Mouse (Mus musculus): ENCODE results near the gene Ncstn.

Ncstn gene

DNA sequence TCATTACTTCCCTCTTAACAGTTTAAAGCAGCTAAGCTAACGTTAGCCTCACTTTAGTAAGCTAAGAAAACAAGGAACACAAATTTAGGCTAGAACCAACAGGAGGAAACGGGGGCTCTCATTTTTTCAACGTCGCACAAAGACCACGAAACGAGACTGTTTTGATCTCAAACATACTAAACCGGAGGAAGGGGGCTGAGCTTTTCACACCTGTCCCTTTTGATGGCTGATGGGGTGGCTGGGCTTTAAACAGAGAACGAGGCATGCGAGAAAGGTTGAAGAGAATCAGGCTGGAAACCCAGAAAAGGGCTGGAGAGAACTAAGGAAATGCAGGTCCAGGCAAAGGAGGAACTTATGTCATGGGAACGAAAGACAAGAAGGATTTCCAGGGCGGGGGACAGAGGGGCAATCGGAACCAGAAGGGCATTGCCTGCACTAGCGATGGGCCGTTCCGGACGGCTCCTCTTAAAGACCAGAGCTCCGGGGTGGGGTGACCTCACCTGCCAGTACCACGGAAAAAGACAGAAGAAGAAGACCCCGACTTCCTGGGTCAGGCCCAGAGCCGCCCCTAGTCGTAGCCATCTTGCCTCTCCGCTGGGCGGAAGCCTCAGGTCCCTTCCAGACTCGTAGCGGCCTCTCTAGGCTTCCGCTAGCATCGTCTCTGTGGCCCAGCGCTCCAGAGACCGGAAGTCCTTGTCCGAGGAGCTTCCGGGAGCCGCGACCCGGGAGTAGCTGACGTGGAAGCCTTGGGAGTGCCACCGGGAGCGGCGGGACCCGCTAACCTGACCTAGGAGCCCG is at the start of gene Ncstn, which contains the start of gene Copa:
Gene Ncstn, minus strand, starts transcription at position 695 of the 798 bp plus-strand sequence.
Gene Copa, plus strand, starts transcription at position 429 of the 798 bp plus-strand sequence.
- H3K36me3 ChIP-seq (ENCODE audit: control insufficient read depth, insufficient read depth, low read length, poor library complexity, severe bottlenecking), result peaks cover 10% of the 10 kb centered on the region
- no peaks in the 10 kb centered on the region for H3K27me3 ChIP-seq (ENCODE audit: control insufficient read depth, insufficient read depth, low read length, poor library complexity, severe bottlenecking)
- DNase-seq (ENCODE audit: low read depth, low spot score), result peak; percentile 92

DNA sequence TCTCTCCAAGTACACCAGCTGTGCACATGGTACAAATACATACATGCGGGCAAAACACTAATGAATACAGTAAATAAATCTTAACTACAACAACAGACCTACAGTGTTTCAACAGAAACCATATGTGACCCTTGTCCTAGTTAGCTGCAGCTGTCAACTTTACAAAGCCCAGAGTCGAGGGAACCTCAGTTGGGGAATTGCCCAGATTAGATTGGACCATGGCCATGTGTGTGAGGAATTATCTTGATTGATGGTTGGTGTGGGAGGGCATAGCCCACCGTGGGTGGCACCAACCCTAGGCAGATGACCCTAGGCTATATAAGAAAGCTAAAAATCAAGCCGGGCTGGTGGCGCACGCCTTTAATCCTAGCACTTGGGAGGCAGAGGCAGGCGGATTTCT is 49.7 kb upstream of the Ncstn start:
- no peaks in the 10 kb centered on the region for H3K27me3 ChIP-seq (ENCODE audit: control insufficient read depth, insufficient read depth, low read length, poor library complexity, severe bottlenecking)
- peaks cover 10% of the 10 kb centered on the region for H3K36me3 ChIP-seq (ENCODE audit: control insufficient read depth, insufficient read depth, low read length, poor library complexity, severe bottlenecking)
- DNase-seq (ENCODE audit: low read depth, low spot score), result no peak

DNA sequence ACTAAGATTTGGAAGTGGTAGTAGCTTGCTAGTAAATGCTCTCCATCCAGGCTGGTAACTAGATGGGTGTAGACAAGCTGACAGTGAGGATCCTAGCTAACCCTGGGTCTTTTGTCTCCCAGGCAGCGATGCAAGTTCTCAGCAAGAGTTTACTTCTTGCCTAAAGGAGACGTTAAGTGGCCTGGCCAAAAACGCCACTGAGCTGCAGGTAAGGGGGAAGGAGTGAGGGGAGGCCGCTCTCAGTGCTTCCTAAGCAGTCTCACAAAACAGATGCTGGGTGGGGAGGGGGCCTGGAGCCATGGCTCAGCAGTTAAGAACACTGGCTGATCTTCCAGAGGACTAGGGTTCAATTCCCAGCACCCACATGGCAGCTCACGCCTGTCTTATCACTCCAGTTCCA is 47.2 kb upstream of the Ncstn start:
- no peak for DNase-seq (ENCODE audit: low read depth, low spot score)
- Histone ChIP-seq H3K36me3 (ENCODE audit: control insufficient read depth, insufficient read depth, low read length, poor library complexity, severe bottlenecking) (peaks cover 10% of the 10 kb centered on the region), H3K27me3 (ENCODE audit: control insufficient read depth, insufficient read depth, low read length, poor library complexity, severe bottlenecking) (no peaks in the 10 kb centered on the region)

DNA sequence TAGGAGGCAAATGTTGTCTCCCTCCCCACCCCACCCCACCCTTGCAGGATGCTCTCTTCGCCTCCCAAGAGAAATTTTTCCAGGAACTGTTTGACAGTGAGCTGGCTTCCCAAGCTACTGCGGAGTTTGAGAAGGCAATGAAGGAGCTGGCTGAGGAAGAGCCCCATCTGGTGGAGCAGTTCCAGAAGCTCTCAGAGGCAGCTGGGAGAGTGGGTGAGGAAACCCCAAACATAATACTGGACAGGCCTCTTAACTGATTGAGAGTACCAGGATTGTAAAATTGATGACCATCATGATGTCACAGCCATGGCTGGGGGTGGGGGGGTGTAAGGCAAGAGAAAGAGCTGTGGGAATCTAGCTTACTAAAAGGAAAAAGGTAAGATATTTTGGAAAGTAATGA is 46.5 kb upstream of the Ncstn start:
- DNase-seq (ENCODE audit: low read depth, low spot score), result no peak
- H3K27me3 ChIP-seq (ENCODE audit: control insufficient read depth, insufficient read depth, low read length, poor library complexity, severe bottlenecking), result no peaks in the 10 kb centered on the region
- H3K36me3 ChIP-seq (ENCODE audit: control insufficient read depth, insufficient read depth, low read length, poor library complexity, severe bottlenecking), result peaks cover 8% of the 10 kb centered on the region

DNA sequence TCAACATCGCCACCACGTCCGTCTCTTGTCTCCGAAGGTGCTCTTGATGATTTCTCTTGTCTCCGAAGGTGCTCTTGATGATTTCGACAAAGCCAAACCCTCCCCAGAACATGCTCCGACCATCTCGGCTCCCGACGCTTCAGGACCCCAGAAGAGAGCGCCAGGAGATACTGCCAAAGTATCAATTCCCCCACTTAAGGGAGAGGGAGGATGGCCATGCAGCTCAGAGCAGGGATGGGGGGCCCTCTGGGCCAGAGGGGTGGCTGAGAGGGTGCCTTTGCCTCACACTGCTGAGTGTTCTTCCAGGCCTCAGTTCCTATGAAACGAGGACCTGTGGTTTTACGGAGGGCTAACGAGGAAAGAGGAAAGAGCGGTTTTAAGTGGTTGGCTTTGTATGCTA is 46.0 kb upstream of the Ncstn start:
- no peak for DNase-seq (ENCODE audit: low read depth, low spot score)
- no peaks in the 10 kb centered on the region for H3K27me3 ChIP-seq (ENCODE audit: control insufficient read depth, insufficient read depth, low read length, poor library complexity, severe bottlenecking)
- peaks cover 8% of the 10 kb centered on the region for H3K36me3 ChIP-seq (ENCODE audit: control insufficient read depth, insufficient read depth, low read length, poor library complexity, severe bottlenecking)

DNA sequence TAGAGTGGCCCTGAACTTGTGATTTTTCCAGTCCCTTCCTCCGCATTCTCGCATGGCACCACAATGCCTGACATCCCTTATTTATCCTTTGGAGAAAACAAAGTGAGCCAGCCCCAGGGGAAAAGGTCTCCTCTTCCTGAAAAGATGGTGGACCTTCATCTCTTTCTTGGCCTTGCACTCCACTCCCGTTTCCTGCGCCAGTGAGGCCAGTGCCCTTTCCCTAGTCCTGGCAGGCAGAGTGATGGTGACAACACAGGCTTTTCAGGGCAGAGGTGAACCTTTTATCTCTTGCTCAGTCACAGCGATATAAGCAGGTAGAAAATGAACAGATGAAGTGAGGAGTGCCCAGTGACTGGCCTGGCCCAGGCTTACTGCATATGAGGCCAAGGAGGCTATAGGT is 44.9 kb upstream of the Ncstn start:
- no peak for DNase-seq (ENCODE audit: low read depth, low spot score)
- 0 out of 2 replicates have a peak, but pooled peaks cover 2% of the 10 kb centered on the region for H3K36me3 ChIP-seq (ENCODE audit: control insufficient read depth, insufficient read depth, low read length, poor library complexity, severe bottlenecking)

DNA sequence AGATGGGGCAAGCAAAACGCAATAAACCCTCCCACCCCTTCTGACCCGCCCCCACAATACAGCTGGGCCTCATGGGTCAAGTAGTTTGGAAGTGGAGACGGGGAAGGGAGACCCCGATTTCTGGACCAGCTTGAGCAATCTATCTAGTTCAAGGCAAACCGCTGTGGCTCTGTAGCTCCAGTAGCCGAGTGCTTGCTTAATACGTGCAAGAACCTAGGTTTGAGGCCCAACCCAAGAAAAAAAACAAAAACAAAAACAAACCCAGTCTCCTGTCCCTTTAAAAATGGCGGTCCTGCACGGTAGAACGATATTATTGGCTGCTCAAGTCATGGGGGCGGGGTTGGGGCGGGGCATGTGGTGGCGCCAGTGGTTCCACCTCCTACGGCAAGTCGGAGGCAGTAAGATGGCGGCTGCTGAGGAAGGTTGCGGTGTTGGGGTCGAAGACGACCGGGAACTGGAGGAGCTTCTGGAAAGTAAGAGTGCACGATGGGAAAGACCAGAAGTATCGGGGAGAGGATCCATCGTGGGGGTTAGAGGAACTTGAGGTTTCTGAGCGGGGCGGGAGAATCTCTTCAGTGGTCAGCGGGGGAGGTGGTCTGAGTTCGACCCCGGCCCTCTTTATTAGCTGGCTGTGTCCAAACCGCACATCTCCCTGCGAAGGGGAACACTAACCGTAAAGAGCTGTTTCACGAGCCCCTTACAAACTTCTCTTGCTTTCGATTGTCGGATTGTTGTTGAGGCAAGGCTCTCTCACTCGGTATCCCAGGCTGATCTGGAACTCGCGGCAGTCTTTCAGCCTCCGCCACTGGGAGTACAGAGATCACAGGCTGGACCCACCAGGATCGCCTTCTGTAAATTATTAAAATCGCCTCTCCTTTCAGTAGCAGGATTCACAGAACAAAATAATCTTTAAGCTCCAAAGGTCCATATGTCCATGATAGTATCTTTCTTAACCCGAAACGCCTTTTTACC is 44.1 kb upstream of the Ncstn start, which contains the start of gene Pex19:
Gene Pex19, plus strand, starts transcription at position 380 of the 972 bp plus-strand sequence.
- Histone ChIP-seq H3K27me3 (ENCODE audit: control insufficient read depth, insufficient read depth, low read length, poor library complexity, severe bottlenecking) (no peaks in the 10 kb centered on the region), H3K36me3 (ENCODE audit: control insufficient read depth, insufficient read depth, low read length, poor library complexity, severe bottlenecking) (no peaks in the 10 kb centered on the region)
- peak; percentile 93 for DNase-seq (ENCODE audit: low read depth, low spot score)

More for the DNA sequence above, 44.9 kb upstream of the Ncstn start:
- H3K27me3 ChIP-seq (ENCODE audit: control insufficient read depth, insufficient read depth, low read length, poor library complexity, severe bottlenecking), result no peaks in the 10 kb centered on the region

DNA sequence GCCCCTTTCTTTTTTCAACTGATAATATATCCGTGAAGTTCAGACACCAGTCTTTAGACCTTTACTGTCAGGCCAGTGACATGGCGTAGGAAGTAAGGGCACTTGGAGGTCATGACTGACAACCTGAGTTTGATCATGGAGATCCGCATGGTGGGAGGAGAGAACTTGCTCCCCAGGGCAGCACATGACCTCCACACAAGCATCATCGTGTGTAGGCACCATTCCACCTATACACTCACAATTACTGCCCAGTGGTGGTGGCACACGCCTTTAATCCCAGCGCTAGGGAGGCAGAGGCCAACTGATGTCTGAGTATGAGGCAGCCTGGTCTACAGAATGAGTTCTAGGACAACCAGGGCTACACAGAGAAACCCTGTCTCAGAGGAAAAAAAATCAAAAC is 42.0 kb upstream of the Ncstn start:
- no peak for DNase-seq (ENCODE audit: low read depth, low spot score)
- no peaks in the 10 kb centered on the region for H3K27me3 ChIP-seq (ENCODE audit: control insufficient read depth, insufficient read depth, low read length, poor library complexity, severe bottlenecking)
- peaks cover 2% of the 10 kb centered on the region for H3K36me3 ChIP-seq (ENCODE audit: control insufficient read depth, insufficient read depth, low read length, poor library complexity, severe bottlenecking)

DNA sequence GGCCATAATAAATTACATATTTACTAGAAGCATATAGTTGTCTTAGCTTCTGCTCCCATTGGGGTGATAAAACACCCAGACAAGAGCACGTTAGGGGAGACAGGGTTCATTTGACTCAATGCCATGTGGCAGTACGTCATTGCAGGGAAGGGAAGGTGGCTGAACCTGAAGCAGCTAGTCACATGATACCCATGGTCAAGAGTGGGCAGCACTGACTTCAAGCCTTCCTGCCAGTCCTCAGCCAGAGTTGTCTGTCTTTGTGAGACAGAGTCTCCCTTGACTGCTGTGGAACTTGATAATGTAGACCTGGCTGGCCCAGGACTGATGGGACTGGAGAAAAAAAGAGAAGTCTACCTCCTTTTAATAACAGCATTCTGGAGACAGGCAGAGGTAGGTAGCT is 40.1 kb upstream of the Ncstn start:
- Histone ChIP-seq H3K27me3 (ENCODE audit: control insufficient read depth, insufficient read depth, low read length, poor library complexity, severe bottlenecking) (no peaks in the 10 kb centered on the region), H3K36me3 (ENCODE audit: control insufficient read depth, insufficient read depth, low read length, poor library complexity, severe bottlenecking) (peaks cover 6% of the 10 kb centered on the region)
- no peak for DNase-seq (ENCODE audit: low read depth, low spot score)

DNA sequence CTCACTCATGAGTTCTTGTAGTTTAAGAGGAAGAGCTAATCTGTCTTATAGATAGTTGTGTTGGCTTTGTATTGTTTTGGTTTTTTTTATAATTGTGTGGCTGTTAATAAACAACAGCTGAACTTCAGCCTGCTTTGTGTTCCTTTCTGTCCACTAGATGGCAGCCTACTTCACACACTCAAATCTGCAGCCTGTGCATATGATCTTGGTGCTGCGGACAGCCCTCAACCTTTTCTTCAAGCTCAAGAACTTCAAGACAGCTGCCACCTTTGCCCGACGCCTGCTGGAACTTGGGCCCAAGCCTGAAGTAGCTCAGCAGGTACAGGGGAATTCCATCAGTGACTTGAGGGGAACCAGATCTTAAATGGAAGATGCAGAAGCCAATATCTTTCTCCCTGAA is 37.1 kb upstream of the Ncstn start:
- peak; percentile 78 for DNase-seq (ENCODE audit: low read depth, low spot score)
- H3K36me3 ChIP-seq (ENCODE audit: control insufficient read depth, insufficient read depth, low read length, poor library complexity, severe bottlenecking), result peaks cover 16% of the 10 kb centered on the region
- H3K27me3 ChIP-seq (ENCODE audit: control insufficient read depth, insufficient read depth, low read length, poor library complexity, severe bottlenecking), result no peaks in the 10 kb centered on the region

DNA sequence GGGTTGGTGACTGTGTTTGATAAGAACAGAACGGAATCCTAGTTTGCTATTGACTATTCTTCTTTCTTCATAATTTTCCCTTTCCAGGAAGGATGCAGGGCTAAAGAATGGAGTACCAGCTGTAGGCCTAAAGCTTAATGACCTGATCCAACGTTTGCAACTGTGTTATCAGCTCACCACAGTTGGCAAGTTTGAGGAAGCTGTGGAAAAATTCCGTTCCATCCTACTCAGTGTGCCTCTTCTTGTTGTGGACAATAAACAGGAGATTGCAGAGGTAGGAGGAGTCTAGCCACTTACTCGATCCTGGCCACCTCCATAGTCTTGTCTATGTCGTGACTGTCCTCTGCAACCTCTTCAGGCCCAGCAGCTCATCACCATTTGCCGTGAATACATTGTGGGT is 36.5 kb upstream of the Ncstn start:
- Histone ChIP-seq H3K36me3 (ENCODE audit: control insufficient read depth, insufficient read depth, low read length, poor library complexity, severe bottlenecking) (peaks cover 17% of the 10 kb centered on the region), H3K27me3 (ENCODE audit: control insufficient read depth, insufficient read depth, low read length, poor library complexity, severe bottlenecking) (no peaks in the 10 kb centered on the region)
- no peak for DNase-seq (ENCODE audit: low read depth, low spot score)

DNA sequence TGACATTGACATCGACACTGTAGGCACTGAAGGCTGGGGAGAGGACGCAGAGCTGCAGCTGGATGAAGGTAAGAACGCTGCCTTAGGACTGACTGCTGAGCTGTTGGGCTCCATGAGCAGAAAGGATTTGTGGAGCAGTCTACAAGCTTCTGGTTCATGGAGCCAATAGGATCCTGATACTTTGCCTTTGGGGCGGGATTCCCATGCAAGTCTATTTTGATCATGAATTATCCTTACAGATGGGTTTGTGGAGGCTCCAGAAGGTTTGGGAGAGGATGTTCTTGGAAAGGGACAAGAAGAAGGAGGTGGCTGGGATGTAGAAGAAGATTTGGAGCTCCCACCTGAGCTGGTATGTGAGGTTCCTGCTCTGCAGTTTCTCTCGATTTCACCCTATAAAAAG is 34.4 kb upstream of the Ncstn start:
- no peak for DNase-seq (ENCODE audit: low read depth, low spot score)

DNA sequence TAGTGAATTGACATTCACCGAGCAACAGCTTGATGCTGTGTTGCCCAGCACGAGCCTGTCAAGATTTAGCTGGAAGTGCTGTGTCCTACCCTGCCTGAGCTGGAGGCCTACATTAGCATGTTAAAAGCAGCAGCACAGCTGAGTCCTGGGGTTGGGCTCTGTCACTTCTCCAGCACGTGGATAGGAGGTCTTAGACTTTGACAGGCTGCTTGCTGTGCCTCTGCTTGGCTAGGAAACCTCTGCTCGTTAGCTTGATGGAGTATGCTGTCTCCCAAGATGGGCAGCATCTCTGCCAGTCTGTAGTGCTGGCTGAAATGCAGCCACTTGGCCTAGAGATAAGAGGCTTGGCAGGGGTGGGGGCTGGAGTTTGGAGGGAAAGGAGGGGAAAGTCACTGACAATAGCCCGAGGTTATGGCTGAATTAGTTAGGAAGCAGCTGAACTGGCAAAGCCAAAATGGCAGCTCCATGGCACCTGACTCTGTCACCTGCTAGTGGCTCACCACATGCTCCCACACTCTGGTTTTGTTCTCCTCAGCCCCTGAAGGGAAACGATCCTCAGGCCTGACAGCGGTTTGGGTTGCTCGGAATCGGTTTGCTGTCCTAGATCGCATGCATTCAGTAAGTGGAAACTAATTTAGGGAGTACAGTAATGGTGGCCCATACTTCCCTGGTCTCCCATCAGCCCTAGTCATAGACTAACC is 25.3 kb upstream of the Ncstn start:
- Histone ChIP-seq H3K36me3 (ENCODE audit: control insufficient read depth, insufficient read depth, low read length, poor library complexity, severe bottlenecking) (peaks cover 19% of the 10 kb centered on the region), H3K27me3 (ENCODE audit: control insufficient read depth, insufficient read depth, low read length, poor library complexity, severe bottlenecking) (no peaks in the 10 kb centered on the region)
- DNase-seq (ENCODE audit: low read depth, low spot score), result no peak

More for the DNA sequence above, 34.4 kb upstream of the Ncstn start:
- H3K36me3 ChIP-seq (ENCODE audit: control insufficient read depth, insufficient read depth, low read length, poor library complexity, severe bottlenecking), result peaks cover 18% of the 10 kb centered on the region
- no peaks in the 10 kb centered on the region for H3K27me3 ChIP-seq (ENCODE audit: control insufficient read depth, insufficient read depth, low read length, poor library complexity, severe bottlenecking)

DNA sequence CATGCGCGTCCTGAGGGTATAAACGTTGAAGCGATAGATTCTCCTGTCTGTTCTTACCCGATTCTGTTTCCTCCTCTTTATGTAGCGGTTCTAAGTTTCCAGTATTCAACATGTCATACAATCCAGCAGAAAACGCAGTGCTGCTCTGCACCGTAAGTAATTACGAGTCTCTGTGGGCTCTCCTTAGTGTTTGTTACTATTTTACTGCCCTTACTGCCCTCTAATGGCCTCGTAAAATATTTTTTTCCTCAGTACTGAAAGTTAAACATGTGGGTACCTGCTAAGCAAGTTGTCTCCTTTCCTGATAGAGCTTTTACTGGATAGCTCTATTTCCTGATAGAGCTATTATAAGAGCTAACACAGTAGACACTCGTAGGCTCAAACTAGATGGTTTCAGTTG is 22.5 kb upstream of the Ncstn start:
- Histone ChIP-seq H3K27me3 (ENCODE audit: control insufficient read depth, insufficient read depth, low read length, poor library complexity, severe bottlenecking) (no peaks in the 10 kb centered on the region), H3K36me3 (ENCODE audit: control insufficient read depth, insufficient read depth, low read length, poor library complexity, severe bottlenecking) (peaks cover 26% of the 10 kb centered on the region)
- no peak for DNase-seq (ENCODE audit: low read depth, low spot score)
